Mouse (Mus musculus): ENCODE measurements around the gene H2al2a.

GRCm38 (mm10) chr2:18005137-18005536 lies 8.4 kb upstream of the H2al2a start:
- TF ChIP-seq CTCF (IDR thresholded peaks at IDR 0.05; ENCODE audit: insufficient read depth, low read depth, low read length) (no peak), POLR2A (IDR thresholded peaks at IDR 0.05; ENCODE audit: insufficient read depth, low read depth, low read length) (no peak)
